8 mouse cellular contexts compared by ENCODE assay signal in genomic region chr17:78454189-78454977, GRCm38 (mm10). TPM values are rescaled to one million over a fixed set of nuclear protein-coding genes. Genes with fewer than 3 reads are reported as not detected.
DNase-seq lines count a peak whose midpoint lies in the region; ATAC-seq and TF ChIP-seq lines count a peak whose summit lies in the region.

No protein-coding gene starts in this region.

- no peaks in the 10 kb centered on the region for H3K27me3 ChIP-seq in cerebellum, adult 2 months (ENCODE audit: control insufficient read depth, insufficient read depth, low read length)
- no peaks in the 10 kb centered on the region for H3K27me3 ChIP-seq in heart, postnatal 0 days (ENCODE audit: control insufficient read depth, insufficient read depth, low read length)
- H3K27me3 ChIP-seq in midbrain, embryonic 16.5 days (ENCODE audit: control insufficient read depth, insufficient read depth, low read depth, low read length): no peaks in the 10 kb centered on the region

- ATAC-seq in heart, postnatal 0 days (ENCODE audit: insufficient read depth, low read depth): peak; percentile 30; the same call in 1 of the 2 replicates
- peak; percentile 48; the same call in 1 of the 2 replicates for ATAC-seq in midbrain, embryonic 16.5 days
- no peak for ATAC-seq in activated CD4-positive, CD25-positive, alpha-beta regulatory T cell, adult 4 months

- intact Hi-C loops in left cerebral cortex, postnatal 4 days (cut with DNase I): no loop called here

- DNase-seq in cerebellum, postnatal 14 days: peak; percentile 3 to 16
- DNase-seq in cerebellum, adult 2 months: no peak
- peak; percentile 30 to 33 for DNase-seq in left cerebral cortex, adult 18-20 months (ENCODE audit: low spot score in 2 of 2)
- DNase-seq in left cerebral cortex, postnatal 4 days: no peak
- peak; percentile 29 for DNase-seq in heart, postnatal 0 days (ENCODE audit: low spot score)
- DNase-seq in c-Kit-positive CD71-positive TER-119-positive erythroid progenitor cells, embryonic 14.5 days (ENCODE audit: low spot score): no peak

- no peaks in the 10 kb centered on the region for H3K36me3 ChIP-seq in heart, postnatal 0 days (replicated peaks; ENCODE audit: control insufficient read depth, insufficient read depth, low read length)
- no peaks in the 10 kb centered on the region for H3K36me3 ChIP-seq in midbrain, embryonic 16.5 days (ENCODE audit: control insufficient read depth, insufficient read depth, low read length)

- no peak for TF ChIP-seq POLR2A in cerebellum, adult 2 months (IDR thresholded peaks at IDR 0.05; ENCODE audit: borderline replicate concordance, insufficient read depth, low read length)

- TF ChIP-seq CTCF in cerebellum, adult 2 months (IDR thresholded peaks at IDR 0.05; ENCODE audit: borderline replicate concordance, insufficient read depth, low read depth, low read length): no peak
- TF ChIP-seq CTCF in heart, postnatal 0 days (IDR thresholded peaks at IDR 0.05; ENCODE audit: low read depth): no peak

- no peaks in the 10 kb centered on the region for H3K4me1 ChIP-seq in cerebellum, adult 2 months (ENCODE audit: control insufficient read depth, insufficient read depth, low read length)
- no peaks in the 10 kb centered on the region for H3K4me1 ChIP-seq in heart, postnatal 0 days (ENCODE audit: control insufficient read depth, insufficient read depth)
- H3K4me1 ChIP-seq in midbrain, embryonic 16.5 days (ENCODE audit: control insufficient read depth, insufficient read depth, low read length): no peaks in the 10 kb centered on the region

- H3K4me2 ChIP-seq in heart, postnatal 0 days (ENCODE audit: low read depth, low read length): peak overlapping the region; percentile 8
- H3K4me2 ChIP-seq in midbrain, embryonic 16.5 days (ENCODE audit: low read length): peak overlapping the region; percentile 40

- no peak for TF ChIP-seq EP300 in heart, postnatal 0 days (IDR thresholded peaks at IDR 0.05; ENCODE audit: low read depth)

- no peak overlapping the region for H3K4me3 ChIP-seq in cerebellum, adult 2 months (replicated peaks; ENCODE audit: insufficient read depth, low read depth, low read length)
- no peak overlapping the region for H3K4me3 ChIP-seq in heart, postnatal 0 days (ENCODE audit: low read depth, low read length)
- peak overlapping the region; percentile 18; the same call in 1 of the 2 replicates for H3K4me3 ChIP-seq in midbrain, embryonic 16.5 days (ENCODE audit: low read depth, low read length)

- no peak overlapping the region for H3K27ac ChIP-seq in cerebellum, adult 2 months (ENCODE audit: insufficient read depth, low read length)
- no peak overlapping the region for H3K27ac ChIP-seq in heart, postnatal 0 days (ENCODE audit: low read depth)
- H3K27ac ChIP-seq in midbrain, embryonic 16.5 days (ENCODE audit: low read length): no peak overlapping the region

- no peaks in the 10 kb centered on the region for H3K9me3 ChIP-seq in heart, postnatal 0 days (replicated peaks; ENCODE audit: control insufficient read depth, low read length)
- no peaks in the 10 kb centered on the region for H3K9me3 ChIP-seq in midbrain, embryonic 16.5 days (replicated peaks; ENCODE audit: control insufficient read depth, low read length, poor library complexity, severe bottlenecking)

- WGBS in cerebellum, adult 2 months: 85% methylated on average over 21 of the region's 21 CpGs
- WGBS in heart, postnatal 0 days: 66% methylated on average over 21 of the region's 21 CpGs
- 61% methylated on average over 21 of the region's 21 CpGs for WGBS in midbrain, embryonic 16.5 days

- no peak overlapping the region for H3K9ac ChIP-seq in heart, postnatal 0 days (replicated peaks; ENCODE audit: low read depth, low read length)
- H3K9ac ChIP-seq in midbrain, embryonic 16.5 days (ENCODE audit: low read depth, low read length): 0 out of 2 replicates have a peak overlapping the region, but pooled peaks have one; percentile 14

RNA-seq across cellular contexts. Expression of gene Fez2, which starts 36.4 kb away (rescaled TPM):
- 90.4 and 91.6 TPM in 2 replicates for polyA plus RNA-seq in cerebellum, adult 2 months (2012; rRNA removed)
- total RNA-seq in left cerebral cortex, adult 18-20 months (2021): 10 to 100 TPM; 37.0 to 37.5 TPM
- 10 to 100 TPM; 48.9 to 49.4 TPM for total RNA-seq in left cerebral cortex, postnatal 4 days (2021)
- 62.4 and 72.3 TPM in 2 replicates for total RNA-seq in heart, postnatal 0 days (2014; rRNA removed; ENCODE audit: low replicate concordance)
- 63.2 and 65.6 TPM in 2 replicates for polyA plus RNA-seq in heart, postnatal 0 days (2015; fragmentation: Nextera tagmentation; extraction: Ambion mirVana)
- polyA plus RNA-seq in midbrain, embryonic 16.5 days (2015; fragmentation: Nextera tagmentation; extraction: Ambion mirVana): 50.3 and 53.5 TPM in 2 replicates
- polyA plus RNA-seq in activated CD4-positive, CD25-positive, alpha-beta regulatory T cell, adult 4 months (2017; shearing (Covaris generic)): 10 to 100 TPM; 11.2 to 13.9 TPM

RNA-seq across cellular contexts. Expression of gene Vit, which starts 53.5 kb away (rescaled TPM):
- 2.0 and 2.2 TPM in 2 replicates for polyA plus RNA-seq in cerebellum, adult 2 months (2012; rRNA removed)
- total RNA-seq in left cerebral cortex, adult 18-20 months (2021): 1 to 10 TPM in 1 of 2 experiments, under 1 TPM in 1; 0.80 to 1.2 TPM
- 10 to 100 TPM in 1 of 2 experiments, 1 to 10 TPM in 1; 9.9 to 11.1 TPM for total RNA-seq in left cerebral cortex, postnatal 4 days (2021)
- total RNA-seq in heart, postnatal 0 days (2014; rRNA removed; ENCODE audit: low replicate concordance): 0.80 TPM in 1 of 2 replicates, not detected in the other
- 0.61 and 0.69 TPM in 2 replicates for polyA plus RNA-seq in heart, postnatal 0 days (2015; fragmentation: Nextera tagmentation; extraction: Ambion mirVana)
- 13.1 and 15.1 TPM in 2 replicates for polyA plus RNA-seq in midbrain, embryonic 16.5 days (2015; fragmentation: Nextera tagmentation; extraction: Ambion mirVana)
- not detected for polyA plus RNA-seq in activated CD4-positive, CD25-positive, alpha-beta regulatory T cell, adult 4 months (2017; shearing (Covaris generic))

Comparison
In these comparisons a context has a peak if more than half of its experiments do, and no peak if none do; other contexts are left out.
1. DNase-seq: peak in cerebellum, postnatal 14 days (2 of 2), left cerebral cortex, adult 18-20 months (2 of 2) and heart, postnatal 0 days (single experiment); none in cerebellum, adult 2 months (0 of 2), left cerebral cortex, postnatal 4 days (single experiment) and c-Kit-positive CD71-positive TER-119-positive erythroid progenitor cells, embryonic 14.5 days (single experiment).